Mouse (Mus musculus): ENCODE measurements at regions not wholly inside any gene's neighbourhood (a gene's known extent, or its start where the extent isn't known, plus 50 kb on each side); places are given as distances from the start of the nearest gene placed in this dataset.
"Not testable (repeated sequence)": the region's sequence is repeated elsewhere in the genome, so short reads cannot be mapped to it uniquely, and the experiment has no call there.

DNA sequence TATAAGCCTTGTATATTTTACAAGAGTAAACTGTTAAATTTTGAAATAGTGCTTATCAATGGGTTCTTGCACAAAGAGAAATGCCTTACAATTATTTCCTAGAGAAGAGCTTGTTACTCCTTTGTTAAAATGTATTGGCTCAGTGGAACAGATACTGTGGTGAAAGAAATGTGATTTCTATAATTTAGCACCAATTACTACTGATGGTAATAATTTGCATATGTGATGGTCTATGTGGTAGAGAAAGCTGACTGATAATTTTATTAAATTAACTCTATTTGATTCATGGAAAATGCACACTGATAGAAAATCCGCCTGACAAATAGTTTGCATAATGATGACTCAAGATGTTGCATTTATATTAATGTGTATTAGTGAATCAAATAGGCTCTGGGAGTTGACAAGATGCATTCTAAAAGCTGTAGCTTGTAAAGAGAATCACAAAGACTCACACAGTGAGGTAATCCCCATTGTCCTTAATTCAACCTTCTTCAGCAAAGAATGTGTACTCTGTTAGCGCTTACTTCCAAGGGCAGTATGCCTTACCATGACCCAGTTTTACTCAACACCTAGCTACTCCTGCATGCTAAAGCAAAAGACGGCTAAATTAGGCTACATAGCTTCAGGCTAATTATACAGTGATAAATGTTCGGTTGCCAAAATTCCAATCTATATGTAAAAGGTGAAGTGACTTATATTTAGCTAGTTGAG lies 329.8 kb upstream of the Cenpq start:
- no peak for ATAC-seq (ENCODE audit: low FRiP score, low read depth)
- H3K9ac ChIP-seq (replicated peaks) = no peak overlapping the region
- no peak overlapping the region for H3K4me3 ChIP-seq
- H3K9me3 ChIP-seq = no peaks in the 10 kb centered on the region
- H3K27me3 ChIP-seq = no peaks in the 10 kb centered on the region
- whole genome bisulfite sequencing = 60% methylated on average over 4 of the region's 4 CpGs
- H3K36me3 ChIP-seq = no peaks in the 10 kb centered on the region
- H3K4me2 ChIP-seq (replicated peaks) = no peak overlapping the region
- H3K4me1 ChIP-seq = no peaks in the 10 kb centered on the region
- no peak overlapping the region for H3K27ac ChIP-seq (replicated peaks)

DNA sequence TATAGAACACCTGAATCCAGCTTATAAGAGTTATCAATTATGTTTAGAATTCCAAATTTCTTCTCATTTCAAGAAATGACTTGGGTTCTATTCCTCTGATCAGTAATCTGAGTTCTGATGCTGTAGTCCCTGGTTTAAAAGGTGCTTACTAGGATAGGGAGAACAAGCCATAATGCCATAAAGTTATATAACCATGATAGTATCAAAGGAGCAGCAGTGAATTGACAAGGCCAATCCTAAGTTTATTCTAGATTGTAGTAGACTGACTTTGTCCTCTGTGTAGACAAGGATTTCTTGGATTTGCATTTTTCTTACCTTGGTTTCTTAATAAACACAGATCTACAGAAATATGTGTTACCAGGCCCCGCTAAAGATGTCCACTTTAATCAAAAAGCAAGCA lies 326.6 kb upstream of the Cenpq start:
- WGBS = 82% methylated on average over 1 of the region's 1 CpGs
- no peaks in the 10 kb centered on the region for H3K36me3 ChIP-seq

DNA sequence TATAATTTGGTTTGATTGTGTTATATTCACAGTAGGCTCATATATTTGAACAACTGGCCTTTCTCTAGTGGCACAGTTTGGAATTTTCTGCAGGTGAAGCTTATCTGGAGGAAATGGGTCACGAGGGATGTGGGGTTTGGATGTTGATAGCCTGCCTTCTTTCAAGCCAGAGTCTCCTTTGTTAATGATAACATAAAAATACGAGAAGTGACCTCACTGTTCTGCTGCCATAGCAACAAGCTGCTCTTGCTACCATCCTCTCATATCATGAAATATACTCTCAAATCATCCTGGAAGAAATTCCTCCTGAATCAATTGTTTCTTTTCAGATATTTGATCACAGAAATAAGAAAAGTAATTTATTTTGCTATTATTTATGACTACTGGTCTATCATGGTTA lies 313.6 kb upstream of the Cenpq start:
- Histone ChIP-seq H3K4me3 (no peak overlapping the region), H3K27ac (replicated peaks) (no peak overlapping the region), H3K4me1 (no peaks in the 10 kb centered on the region), H3K9ac (replicated peaks) (no peak overlapping the region), H3K36me3 (no peaks in the 10 kb centered on the region), H3K4me2 (replicated peaks) (no peak overlapping the region), H3K9me3 (no peaks in the 10 kb centered on the region), H3K27me3 (no peaks in the 10 kb centered on the region)
- no peak for ATAC-seq (ENCODE audit: low FRiP score, low read depth)
- 68% methylated on average over 2 of the region's 2 CpGs for WGBS

More for the DNA sequence above, 326.6 kb upstream of the Cenpq start:
- Histone ChIP-seq H3K4me2 (replicated peaks) (no peak overlapping the region), H3K9ac (replicated peaks) (no peak overlapping the region), H3K4me1 (no peaks in the 10 kb centered on the region), H3K9me3 (no peaks in the 10 kb centered on the region), H3K27ac (replicated peaks) (no peak overlapping the region), H3K27me3 (no peaks in the 10 kb centered on the region), H3K4me3 (no peak overlapping the region)
- no peak for ATAC-seq (ENCODE audit: low FRiP score, low read depth)

- Histone ChIP-seq H3K9me3 (no peaks in the 10 kb centered on the region), H3K27ac (replicated peaks) (no peak overlapping the region), H3K4me3 (no peak overlapping the region), H3K27me3 (no peaks in the 10 kb centered on the region), H3K9ac (replicated peaks) (no peak overlapping the region), H3K4me2 (replicated peaks) (no peak overlapping the region), H3K4me1 (no peaks in the 10 kb centered on the region), H3K36me3 (no peaks in the 10 kb centered on the region)
- 61% methylated on average over 3 of the region's 3 CpGs for WGBS
- 0 out of 2 replicates have a peak, but pooled peaks have one; percentile 44 for ATAC-seq (ENCODE audit: low FRiP score, low read depth)
Measured at GRCm38 (mm10) chr17:41227128-41228014, 292.5 kb upstream of the Cenpq start.

GRCm38 (mm10) chr17:41216816-41217215 lies 282.0 kb upstream of the Cenpq start:
- no peaks in the 10 kb centered on the region for H3K4me1 ChIP-seq
- no peak overlapping the region for H3K9ac ChIP-seq (replicated peaks)
- H3K27me3 ChIP-seq = no peaks in the 10 kb centered on the region
- H3K4me2 ChIP-seq (replicated peaks) = no peak overlapping the region
- no peak overlapping the region for H3K4me3 ChIP-seq
- WGBS = 89% methylated on average over 1 of the region's 1 CpGs
- no peaks in the 10 kb centered on the region for H3K9me3 ChIP-seq
- no peak for ATAC-seq (ENCODE audit: low FRiP score, low read depth)
- H3K36me3 ChIP-seq = no peaks in the 10 kb centered on the region
- no peak overlapping the region for H3K27ac ChIP-seq (replicated peaks)

GRCm38 (mm10) chr17:41199417-41199816 lies 264.6 kb upstream of the Cenpq start:
- not testable (repeated sequence) for H3K27ac ChIP-seq (replicated peaks); ATAC-seq (ENCODE audit: low FRiP score, low read depth); H3K27me3 ChIP-seq; H3K4me2 ChIP-seq (replicated peaks); H3K4me1 ChIP-seq; H3K36me3 ChIP-seq; H3K4me3 ChIP-seq; H3K9ac ChIP-seq (replicated peaks); H3K9me3 ChIP-seq
- 48% methylated on average over 4 of the region's 4 CpGs for WGBS

DNA sequence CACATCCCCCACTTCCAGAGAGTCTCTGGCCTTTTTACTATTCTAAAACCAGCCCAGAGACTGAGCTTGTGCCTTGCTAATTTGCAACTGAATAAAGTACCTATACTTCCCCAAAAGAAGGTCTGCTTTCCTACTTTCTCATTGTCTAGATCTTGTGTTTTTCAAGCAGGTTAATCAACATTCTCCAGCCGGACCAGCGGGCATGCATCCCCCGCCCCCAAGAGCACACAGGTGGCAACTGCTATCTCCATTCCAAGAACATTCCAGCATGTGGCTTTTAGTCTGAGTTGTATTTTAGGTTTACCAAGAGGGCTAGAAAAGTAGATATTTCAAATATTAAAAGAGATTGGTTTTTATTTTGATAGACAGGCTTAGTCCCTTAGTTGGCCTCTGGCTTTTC lies 255.5 kb upstream of the Cenpq start:
- not testable (repeated sequence) for ATAC-seq (ENCODE audit: low FRiP score, low read depth); H3K36me3 ChIP-seq; H3K4me3 ChIP-seq; H3K9ac ChIP-seq (replicated peaks); H3K27me3 ChIP-seq; H3K27ac ChIP-seq (replicated peaks); H3K4me2 ChIP-seq (replicated peaks); H3K9me3 ChIP-seq; H3K4me1 ChIP-seq
- WGBS = 83% methylated on average over 3 of the region's 3 CpGs

DNA sequence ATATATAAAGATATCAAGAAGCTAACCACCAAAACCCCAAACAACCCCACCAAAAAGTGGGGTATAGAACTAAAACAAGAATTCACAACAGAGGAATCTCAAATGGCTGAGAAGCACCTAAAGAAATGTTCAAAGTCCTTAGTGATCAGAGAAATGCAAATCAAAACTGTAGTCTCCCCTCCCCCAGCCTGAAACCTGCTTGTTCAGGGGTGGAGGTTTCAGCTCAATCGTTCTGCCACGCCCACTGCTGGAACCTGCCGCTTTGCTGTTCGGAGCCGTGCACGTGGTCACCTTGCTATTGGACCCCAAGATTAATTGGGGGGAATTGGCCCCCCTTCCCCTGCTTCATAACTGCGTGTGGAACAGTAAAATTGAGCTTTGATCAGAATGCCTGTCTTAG lies 251.8 kb upstream of the Cenpq start:
- not testable (repeated sequence) for H3K4me3 ChIP-seq; ATAC-seq (ENCODE audit: low FRiP score, low read depth); H3K27ac ChIP-seq (replicated peaks); H3K9me3 ChIP-seq; H3K27me3 ChIP-seq; H3K4me1 ChIP-seq; H3K36me3 ChIP-seq; H3K9ac ChIP-seq (replicated peaks); H3K4me2 ChIP-seq (replicated peaks)
- 93% methylated on average over 7 of the region's 7 CpGs for WGBS

- Histone ChIP-seq H3K4me2 (replicated peaks) (no peak overlapping the region), H3K27ac (replicated peaks) (no peak overlapping the region), H3K27me3 (no peaks in the 10 kb centered on the region), H3K36me3 (no peaks in the 10 kb centered on the region), H3K9ac (replicated peaks) (no peak overlapping the region), H3K4me3 (no peak overlapping the region), H3K4me1 (no peaks in the 10 kb centered on the region), H3K9me3 (no peaks in the 10 kb centered on the region)
- no peak for ATAC-seq (ENCODE audit: low FRiP score, low read depth)
- WGBS = 65% methylated on average over 2 of the region's 2 CpGs
Measured at GRCm38 (mm10) chr17:41184751-41185150, 249.9 kb upstream of the Cenpq start.

GRCm38 (mm10) chr17:41153736-41154453 lies 219.0 kb upstream of the Cenpq start:
- Histone ChIP-seq H3K36me3 (no peaks in the 10 kb centered on the region), H3K9ac (replicated peaks) (no peak overlapping the region), H3K27me3 (no peaks in the 10 kb centered on the region), H3K9me3 (no peaks in the 10 kb centered on the region), H3K4me2 (replicated peaks) (no peak overlapping the region), H3K4me1 (no peaks in the 10 kb centered on the region), H3K27ac (replicated peaks) (no peak overlapping the region), H3K4me3 (no peak overlapping the region)
- 80% methylated on average over 3 of the region's 3 CpGs for WGBS
- ATAC-seq (ENCODE audit: low FRiP score, low read depth) = no peak

GRCm38 (mm10) chr17:41152427-41152826 lies 217.6 kb upstream of the Cenpq start:
- no peak overlapping the region for H3K9ac ChIP-seq (replicated peaks)
- no peaks in the 10 kb centered on the region for H3K36me3 ChIP-seq
- ATAC-seq (ENCODE audit: low FRiP score, low read depth) = no peak
- H3K27ac ChIP-seq (replicated peaks) = no peak overlapping the region
- WGBS = 66% methylated on average over 2 of the region's 2 CpGs
- H3K9me3 ChIP-seq = no peaks in the 10 kb centered on the region
- H3K27me3 ChIP-seq = no peaks in the 10 kb centered on the region
- no peaks in the 10 kb centered on the region for H3K4me1 ChIP-seq
- no peak overlapping the region for H3K4me2 ChIP-seq (replicated peaks)
- H3K4me3 ChIP-seq = no peak overlapping the region

DNA sequence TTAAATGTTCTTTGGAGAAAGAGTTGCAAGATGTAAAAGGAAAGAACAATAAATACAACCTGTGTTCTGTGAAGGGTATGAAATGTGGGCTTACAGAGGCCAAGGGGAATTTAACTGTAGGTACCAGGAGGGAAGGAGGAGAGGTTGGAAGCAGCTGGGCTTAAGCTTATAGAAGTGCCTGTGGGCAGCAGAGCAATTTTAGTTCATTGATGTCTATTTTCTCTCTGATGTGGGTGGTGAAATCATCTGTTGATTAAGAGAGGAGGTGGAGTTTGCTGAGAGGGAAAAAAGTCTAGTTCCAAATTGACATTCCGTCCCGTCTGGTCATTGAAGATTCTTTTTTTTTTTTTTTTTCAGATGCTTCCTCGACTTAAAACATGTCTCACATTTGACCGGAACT lies 209.7 kb upstream of the Cenpq start:
- Histone ChIP-seq H3K9me3 (no peaks in the 10 kb centered on the region), H3K36me3 (no peaks in the 10 kb centered on the region), H3K4me1 (no peaks in the 10 kb centered on the region), H3K4me3 (no peak overlapping the region), H3K27ac (replicated peaks) (no peak overlapping the region), H3K4me2 (replicated peaks) (no peak overlapping the region), H3K9ac (replicated peaks) (no peak overlapping the region), H3K27me3 (no peaks in the 10 kb centered on the region)
- WGBS = 81% methylated on average over 4 of the region's 4 CpGs
- ATAC-seq (ENCODE audit: low FRiP score, low read depth) = no peak

All from midbrain, embryonic 12.5 days (tissue).